Mouse (Mus musculus) megakaryocyte, embryonic 14.5 days (primary cell): Measurements from ENCODE around the gene Hcar2. TPM values are rescaled to one million over a fixed set of nuclear protein-coding genes. Genes with fewer than 3 reads are reported as not detected.

Experiments
- H3K27me3 ChIP-seq: replicated peaks from 2 replicates; pipeline ENCODE3; 2012; ENCODE audit warnings: inconsistent platforms
- H3K36me3 ChIP-seq: replicated peaks from 2 replicates; pipeline ENCODE3; 2012; ENCODE audit warnings: low read length, inconsistent platforms, mixed read lengths
- H3K4me1 ChIP-seq: 2 replicates; pipeline ENCODE4 v1.6.1; 2012; ENCODE audit warnings: inconsistent platforms
- H3K4me3 ChIP-seq: replicated peaks from 2 replicates; pipeline ENCODE3; 2012; ENCODE audit warnings: moderate library complexity, mild to moderate bottlenecking, inconsistent platforms
- H3K9me3 ChIP-seq: 2 replicates; pipeline ENCODE4 v1.6.1; 2012; ENCODE audit warnings: inconsistent platforms
- FLI1 ChIP-seq: IDR thresholded peaks from 2 replicates; pipeline ENCODE4 v1.6.1; 2012; ENCODE audit warnings: low read length, inconsistent platforms, mixed read lengths
- GATA1 ChIP-seq: IDR thresholded peaks from 3 replicates; pipeline ENCODE4 v1.6.1; 2012; ENCODE audit warnings: mixed read lengths, low read length, inconsistent platforms, borderline replicate concordance
- polyA plus RNA-seq: library from polyadenylated mRNA; stranded (reverse); fragments of >175 nt; gene quantifications from 2 replicates; pipeline ENCODE4 v1.2.3, GENCODE M21; 2012; ENCODE audit warnings: low replicate concordance; ENCODE audit not compliant: insufficient read depth

Gene Hcar2
- polyA plus RNA-seq, 1 experiment: not detected

GRCm38 (mm10) chr5:123837371-123837770, 27.9 kb downstream of the Hcar2 start:
- Histone ChIP-seq H3K36me3 (no peaks in the 10 kb centered on the region), H3K9me3 (no peaks in the 10 kb centered on the region), H3K4me1 (peaks cover 5% of the 10 kb centered on the region; the same call in 1 of the 2 replicates), H3K4me3 (no peak overlapping the region), H3K27me3 (peaks cover 18% of the 10 kb centered on the region)
- TF ChIP-seq FLI1 (no peak), GATA1 (no peak)

- TF ChIP-seq GATA1 (no peak), FLI1 (no peak)
- Histone ChIP-seq H3K9me3 (no peaks in the 10 kb centered on the region), H3K4me1 (peaks cover 5% of the 10 kb centered on the region; the same call in 1 of the 2 replicates), H3K36me3 (no peaks in the 10 kb centered on the region), H3K4me3 (no peak overlapping the region), H3K27me3 (peaks cover 18% of the 10 kb centered on the region)
Observed at GRCm38 (mm10) chr5:123834836-123835235, 30.5 kb downstream of the Hcar2 start.

GRCm38 (mm10) chr5:123832309-123832708, 33.0 kb downstream of the Hcar2 start:
- H3K27me3 ChIP-seq: peaks cover 10% of the 10 kb centered on the region
- no peak for TF ChIP-seq FLI1
- no peak for TF ChIP-seq GATA1
- H3K4me1 ChIP-seq: peaks cover 5% of the 10 kb centered on the region; the same call in 1 of the 2 replicates
- H3K4me3 ChIP-seq: no peak overlapping the region
- no peaks in the 10 kb centered on the region for H3K36me3 ChIP-seq
- H3K9me3 ChIP-seq: no peaks in the 10 kb centered on the region

- H3K36me3 ChIP-seq: peaks cover 6% of the 10 kb centered on the region
- no peaks in the 10 kb centered on the region for H3K9me3 ChIP-seq
- no peaks in the 10 kb centered on the region for H3K4me1 ChIP-seq
- TF ChIP-seq GATA1 (no peak), FLI1 (no peak)
- H3K4me3 ChIP-seq: no peak overlapping the region
- H3K27me3 ChIP-seq: no peaks in the 10 kb centered on the region
Observed at GRCm38 (mm10) chr5:123827659-123828091, 37.6 kb downstream of the Hcar2 start.

GRCm38 (mm10) chr5:123822706-123823105, 42.6 kb downstream of the Hcar2 start:
- Histone ChIP-seq H3K4me3 (no peak overlapping the region), H3K36me3 (peaks cover 39% of the 10 kb centered on the region), H3K27me3 (no peaks in the 10 kb centered on the region), H3K9me3 (no peaks in the 10 kb centered on the region), H3K4me1 (no peaks in the 10 kb centered on the region)
- TF ChIP-seq GATA1 (no peak), FLI1 (no peak)

- H3K27me3 ChIP-seq: no peaks in the 10 kb centered on the region
- H3K4me3 ChIP-seq: no peak overlapping the region
- peaks cover 53% of the 10 kb centered on the region for H3K36me3 ChIP-seq
- no peaks in the 10 kb centered on the region for H3K4me1 ChIP-seq
- TF ChIP-seq FLI1 (no peak), GATA1 (no peak)
- no peaks in the 10 kb centered on the region for H3K9me3 ChIP-seq
Observed at GRCm38 (mm10) chr5:123821264-123821571, 44.1 kb downstream of the Hcar2 start.

GRCm38 (mm10) chr5:123820501-123821263, 44.6 kb downstream of the Hcar2 start:
- no peaks in the 10 kb centered on the region for H3K4me1 ChIP-seq
- H3K4me3 ChIP-seq: no peak overlapping the region
- no peaks in the 10 kb centered on the region for H3K27me3 ChIP-seq
- H3K36me3 ChIP-seq: peaks cover 58% of the 10 kb centered on the region
- no peaks in the 10 kb centered on the region for H3K9me3 ChIP-seq
- TF ChIP-seq GATA1 (no peak), FLI1 (no peak)

GRCm38 (mm10) chr5:123818941-123819577, 46.2 kb downstream of the Hcar2 start:
- no peak overlapping the region for H3K4me3 ChIP-seq
- peaks cover 70% of the 10 kb centered on the region for H3K36me3 ChIP-seq
- no peaks in the 10 kb centered on the region for H3K4me1 ChIP-seq
- no peak for TF ChIP-seq FLI1
- TF ChIP-seq GATA1: no peak
- no peaks in the 10 kb centered on the region for H3K27me3 ChIP-seq
- no peaks in the 10 kb centered on the region for H3K9me3 ChIP-seq

- H3K9me3 ChIP-seq: no peaks in the 10 kb centered on the region
- H3K36me3 ChIP-seq: peaks cover 79% of the 10 kb centered on the region
- no peaks in the 10 kb centered on the region for H3K27me3 ChIP-seq
- no peak overlapping the region for H3K4me3 ChIP-seq
- TF ChIP-seq FLI1 (no peak), GATA1 (no peak)
- H3K4me1 ChIP-seq: no peaks in the 10 kb centered on the region
Observed at GRCm38 (mm10) chr5:123816891-123817290, 48.4 kb downstream of the Hcar2 start.

Other genes starting within 250 kb of the Hcar2 start
- 3.7 TPM in 1 of 2 replicates, not detected in the other for gene Clip1, start 180.9 kb downstream of the Hcar2 start, polyA plus RNA-seq
- gene Zcchc8, start 144.4 kb downstream of the Hcar2 start, polyA plus RNA-seq: 24.3 and 25.8 TPM in 2 replicates
- 15.1 TPM in 1 of 2 replicates, not detected in the other for gene Rsrc2, start 116.1 kb downstream of the Hcar2 start, polyA plus RNA-seq
- gene Kntc1, start 115.8 kb downstream of the Hcar2 start, polyA plus RNA-seq: 0.78 TPM in 1 of 2 replicates, not detected in the other
- gene Hcar1, start 14.5 kb upstream of the Hcar2 start, polyA plus RNA-seq: 0.50 TPM in 1 of 2 replicates, not detected in the other
- gene Denr, start 41.7 kb upstream of the Hcar2 start, polyA plus RNA-seq: 3.0 and 91.3 TPM in 2 replicates
- gene Gm43518, start 61.9 kb upstream of the Hcar2 start, polyA plus RNA-seq: not detected in 2 replicates
- gene Ccdc62, start 65.2 kb upstream of the Hcar2 start, polyA plus RNA-seq: 2.1 TPM in 1 of 2 replicates, not detected in the other
- gene Hip1r, start 108.1 kb upstream of the Hcar2 start, polyA plus RNA-seq: 5.4 and 11.0 TPM in 2 replicates
- 437 and 1,468 TPM in 2 replicates for gene Vps37b, start 166.8 kb upstream of the Hcar2 start, polyA plus RNA-seq
- gene Abcb9, start 230.3 kb upstream of the Hcar2 start, polyA plus RNA-seq: 23.8 and 51.5 TPM in 2 replicates
- gene Ogfod2, start 246.8 kb upstream of the Hcar2 start, polyA plus RNA-seq: 77.8 and 102 TPM in 2 replicates